Mouse (Mus musculus): ENCODE measurements around the gene Acan.

Gene Acan

DNA sequence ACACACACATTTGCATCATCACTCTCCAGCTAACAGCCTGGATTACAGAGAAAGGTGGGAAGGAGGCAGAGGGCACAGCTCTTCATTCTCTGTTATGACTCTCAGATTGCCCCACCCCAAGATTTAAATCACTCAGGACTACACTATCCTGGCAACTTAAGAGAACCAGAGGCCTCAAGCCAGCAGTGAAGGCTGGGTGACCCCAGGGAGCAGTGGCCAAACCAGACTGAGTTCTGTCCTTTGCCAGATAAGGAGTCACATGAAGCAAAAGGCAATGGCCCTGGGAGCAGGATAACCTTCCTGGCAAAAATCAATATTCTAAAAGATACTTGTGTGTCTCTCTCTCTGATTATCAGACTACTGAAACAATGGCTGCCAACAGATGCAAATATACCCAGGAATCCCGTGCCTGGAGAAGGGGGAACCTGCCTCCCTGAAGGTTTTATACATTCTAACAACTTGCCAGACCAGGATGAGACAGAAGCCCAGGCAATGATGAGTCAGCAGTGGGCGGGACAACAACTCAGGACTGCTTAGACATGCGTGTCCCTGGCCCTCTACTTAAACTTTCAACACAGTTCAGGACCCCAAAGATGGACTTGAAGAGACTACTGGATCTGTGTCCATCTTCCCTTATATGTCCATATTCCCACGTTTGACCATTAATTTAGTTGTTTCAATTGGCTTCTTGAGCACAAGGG lies 86.8 kb downstream of the Acan start:
- no peak for DNase-seq

DNA sequence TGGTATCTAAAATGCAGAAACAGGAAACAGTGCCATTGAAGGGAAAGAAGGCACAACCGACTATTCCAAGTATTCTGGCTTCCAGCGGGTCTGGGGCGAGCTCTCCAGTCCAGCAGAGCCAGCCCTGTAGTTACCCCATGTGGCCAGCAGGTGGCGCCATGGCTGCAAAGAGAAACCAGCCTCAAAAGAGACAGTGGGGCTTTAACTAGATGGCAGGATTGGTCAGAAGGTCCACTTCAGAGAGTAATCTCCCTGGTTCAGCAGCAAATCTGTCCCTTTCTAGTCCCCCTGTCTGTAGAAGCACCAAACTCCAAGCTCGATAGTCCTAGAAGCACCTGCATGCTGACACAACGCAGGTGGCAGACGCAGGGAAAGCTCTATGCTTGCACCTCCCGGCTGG lies 87.6 kb downstream of the Acan start:
- peak; percentile 89 for DNase-seq

DNA sequence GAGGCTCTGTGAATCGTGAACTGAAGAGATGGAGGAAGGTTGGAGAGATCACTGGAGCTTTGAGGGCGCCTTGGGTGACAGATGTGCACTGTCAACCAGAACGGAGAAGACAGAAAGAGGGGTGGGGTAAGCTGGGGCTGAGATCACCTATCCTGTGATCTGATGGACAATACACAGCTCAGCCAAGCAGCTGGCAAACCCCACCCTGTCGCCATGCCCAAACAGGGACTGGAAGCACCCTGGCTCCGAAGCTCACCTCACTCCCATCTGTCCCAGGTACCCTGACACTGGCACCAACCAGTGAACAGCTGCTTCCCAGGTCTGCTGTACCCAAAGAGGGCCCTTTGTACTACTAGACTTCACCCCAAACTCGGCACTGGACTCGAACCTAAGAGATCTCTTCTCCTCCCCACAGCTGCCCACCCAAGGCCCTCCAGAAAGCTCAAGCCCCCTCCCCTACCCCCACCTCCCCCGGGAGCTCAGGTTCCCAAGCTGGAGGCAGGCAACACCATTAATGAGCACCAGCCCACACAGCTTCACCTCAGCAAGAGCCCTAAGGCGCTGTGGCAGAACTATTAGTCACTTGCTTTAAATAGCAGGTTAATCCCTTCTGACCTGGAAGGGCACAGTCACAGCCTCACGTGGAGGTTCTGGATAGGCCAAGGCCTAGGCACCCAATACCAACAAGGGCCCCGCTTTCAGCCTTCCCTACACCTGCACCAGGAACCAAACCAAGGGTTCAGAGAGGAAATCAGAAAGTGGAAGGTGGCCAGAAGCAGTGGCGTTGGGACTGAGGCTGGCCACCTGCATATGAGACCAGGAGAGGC lies 93.9 kb downstream of the Acan start:
- no peak for DNase-seq

DNA sequence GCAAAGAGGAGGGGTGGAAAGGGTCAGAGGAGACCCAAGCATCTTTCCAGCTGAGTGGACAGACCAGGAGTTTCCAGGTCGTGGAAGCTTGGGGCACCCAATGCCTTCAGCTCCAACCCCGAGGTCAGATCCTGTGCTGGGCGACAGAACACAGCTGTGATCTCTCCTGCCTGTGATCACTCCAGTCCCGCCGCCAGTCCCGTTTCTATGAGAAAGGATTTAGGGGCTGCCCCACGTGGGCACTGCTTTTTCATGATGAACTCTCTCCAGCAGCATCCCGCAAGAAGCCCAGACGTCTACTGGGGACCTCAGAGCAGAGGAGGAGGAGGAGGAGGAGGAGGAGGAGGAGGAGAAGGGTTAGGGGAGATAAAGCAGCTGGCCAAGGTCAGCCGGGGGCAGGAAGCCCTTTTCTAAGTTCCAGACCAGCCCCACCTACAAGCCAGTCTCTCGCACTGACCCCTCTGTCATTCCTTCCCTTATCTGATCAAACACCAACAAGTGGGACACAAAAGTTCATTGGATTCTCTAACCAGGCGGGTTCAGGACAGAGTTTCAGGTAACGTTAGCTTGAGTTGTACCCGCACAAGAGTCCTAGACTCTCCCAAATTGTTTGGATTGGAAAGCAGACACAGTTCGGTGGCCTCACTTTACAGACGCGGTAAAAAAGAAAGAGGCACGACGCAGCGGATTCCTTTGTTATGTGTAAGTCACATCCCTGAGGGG lies 94.8 kb downstream of the Acan start:
- DNase-seq: peak; percentile 72

DNA sequence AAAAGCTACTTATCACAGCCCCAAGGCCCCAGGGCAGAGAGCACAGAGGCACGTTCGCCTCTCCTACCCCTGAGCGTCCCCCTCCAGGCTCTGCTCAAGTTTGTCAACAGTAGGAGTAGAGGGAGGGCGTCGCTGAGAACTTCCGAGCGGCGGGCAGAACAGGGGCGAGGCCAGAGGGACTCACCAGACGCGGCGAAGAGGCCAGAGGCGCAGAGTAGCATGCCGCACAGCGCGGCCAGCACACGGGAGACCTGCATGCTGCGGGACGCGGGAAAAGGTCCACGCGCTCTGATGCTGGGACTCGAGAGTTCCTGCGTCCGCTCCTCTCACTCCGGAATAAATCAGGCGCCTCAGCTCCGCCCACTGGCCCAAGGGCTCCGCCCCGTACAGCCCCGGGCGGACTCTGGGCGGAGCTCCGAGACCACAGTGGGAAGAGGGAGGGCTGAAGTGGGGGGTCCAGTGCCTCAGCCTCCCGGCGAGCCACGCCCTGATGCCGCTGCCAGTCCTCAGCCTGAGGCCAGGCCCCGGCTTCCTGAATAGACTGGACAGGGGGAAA lies 95.5 kb downstream of the Acan start, which contains the start of gene Mfge8:
Mfge8 (minus strand) TSS at position 350 of the 556 bp plus-strand sequence.
- peak; percentile 96 for DNase-seq

DNA sequence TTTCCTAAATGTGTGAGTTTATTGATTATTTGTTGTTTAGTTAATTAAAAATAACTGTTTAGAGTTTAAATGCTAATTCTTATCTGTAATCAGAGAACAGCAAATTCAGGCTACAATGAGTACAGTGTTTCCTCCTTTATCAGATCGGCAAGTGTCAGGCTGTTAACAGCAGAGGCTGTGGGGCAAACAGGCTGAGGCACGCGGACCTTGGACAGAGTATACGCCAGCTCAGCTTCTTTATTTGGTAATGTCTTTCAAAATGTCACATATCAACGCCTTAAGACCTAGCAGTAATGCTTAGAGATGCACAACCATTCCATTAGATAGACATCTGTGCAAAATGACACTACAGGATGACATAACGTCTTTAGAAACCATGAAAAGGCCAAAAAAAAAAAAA lies 96.2 kb downstream of the Acan start:
- no peak for DNase-seq

DNA sequence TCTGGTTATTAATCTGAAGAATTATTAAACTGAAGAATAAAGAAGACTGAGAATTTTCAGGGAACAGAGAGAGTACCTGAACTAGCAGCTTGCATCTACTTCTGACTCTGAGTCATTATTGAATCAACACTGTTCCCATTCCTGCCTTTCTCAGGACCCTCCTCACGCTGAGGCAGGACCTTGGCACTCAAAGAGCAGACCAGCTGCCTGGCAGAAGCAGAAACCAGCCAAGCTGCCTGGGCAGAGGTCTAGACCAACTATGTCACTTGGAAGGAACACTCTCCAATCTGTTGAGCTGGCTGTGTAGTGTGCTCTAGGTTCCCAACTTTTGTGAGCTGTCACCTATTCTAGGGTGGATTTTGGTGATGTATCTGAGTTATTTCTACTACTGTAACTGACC lies 106.1 kb downstream of the Acan start:
- no peak for DNase-seq

Measured in lung, postnatal 10 days (tissue).